Mouse (Mus musculus) limb, embryonic 14.5 days (tissue): Measurements from ENCODE around the gene Gng7. TPM values are rescaled to one million over a fixed set of nuclear protein-coding genes. Genes with fewer than 3 reads are reported as not detected.

Experiments
- ATAC-seq: fragments of 200-750 bp; cut with Nextera tagmentation; 2 replicates; pipeline ENCODE4 v1.8.0; 2017; ENCODE audit warnings: low read depth, moderate number of reproducible peaks, moderate TSS enrichment; ENCODE audit not compliant: low FRiP score
- DNase-seq: peaks from one replicate; pipeline ENCODE4 v3.0.0-alpha.2; 2015; ENCODE audit warnings: low spot score
- H3K27ac ChIP-seq: fragments of 300-500 bp; sonication (generic); replicated peaks from 2 replicates; pipeline ENCODE4 v1.5.1; 2014; ENCODE audit warnings: low read depth, mild to moderate bottlenecking, low read length, moderate library complexity, mixed read lengths
- H3K27me3 ChIP-seq: fragments of 300-500 bp; sonication (generic); 2 replicates; pipeline ENCODE4 v1.6.1; 2014; ENCODE audit warnings: low read length, mixed read lengths; ENCODE audit not compliant: control insufficient read depth, insufficient read depth
- H3K36me3 ChIP-seq: fragments of 300-500 bp; sonication (generic); 2 replicates; pipeline ENCODE4 v1.6.1; 2014; ENCODE audit warnings: mild to moderate bottlenecking, low read length, moderate library complexity, mixed read lengths; ENCODE audit not compliant: control insufficient read depth, insufficient read depth
- H3K4me1 ChIP-seq: fragments of 300-500 bp; sonication (generic); 2 replicates; pipeline ENCODE4 v1.6.1; 2014; ENCODE audit warnings: antibody characterized with exemption, low read length, mixed read lengths; ENCODE audit not compliant: control insufficient read depth, insufficient read depth
- H3K4me2 ChIP-seq: fragments of 300-500 bp; sonication (generic); replicated peaks from 2 replicates; pipeline ENCODE4 v1.6.1; 2014; ENCODE audit warnings: low read depth, mild to moderate bottlenecking, low read length, moderate library complexity; ENCODE audit not compliant: severe bottlenecking
- H3K4me3 ChIP-seq: fragments of 300-500 bp; sonication (generic); replicated peaks from 2 replicates; pipeline ENCODE4 v1.5.1; 2014; ENCODE audit warnings: low read length
- H3K9ac ChIP-seq: fragments of 300-500 bp; sonication (generic); 2 replicates; pipeline ENCODE4 v1.6.1; 2014; ENCODE audit warnings: mild to moderate bottlenecking, low read depth, low read length, moderate library complexity; ENCODE audit not compliant: severe bottlenecking
- H3K9me3 ChIP-seq: fragments of 300-500 bp; sonication (generic); 2 replicates; pipeline ENCODE4 v1.6.1; 2016; ENCODE audit warnings: low read length; ENCODE audit not compliant: control insufficient read depth
- POLR2A ChIP-seq: fragments of 200-500 bp; IDR thresholded peaks from 2 replicates; pipeline ENCODE4 v1.8.0; 2012; ENCODE audit warnings: inconsistent platforms, mild to moderate bottlenecking, moderate library complexity, borderline replicate concordance; ENCODE audit not compliant: insufficient read depth, insufficient read length; ENCODE audit errors: extremely low read depth
- whole genome bisulfite sequencing: fragments of 180-500 bp; shearing (Covaris S2); extraction: QIAGEN DNeasy Blood & Tissue Kit; methylation state at CpG from one replicate; pipeline ENCODE4 v1.1.7; 2014; 5-methylcytosine and 5-hydroxymethylcytosine counted together
- polyA plus RNA-seq, 2 experiments: library from polyadenylated mRNA; depleted of rRNA in 1 of 2; stranded (reverse) in 1 of 2; unstranded in 1 of 2; fragments of >200 nt; fragmentation: Nextera tagmentation in 1 of 2; extraction: Ambion mirVana in 1 of 2; gene quantifications; 2 replicates each; pipeline versions ENCODE4 v1.2.1 to v1.2.3; 2012 to 2014

Gng7 gene
- polyA plus RNA-seq, 2 experiments = 6.5 to 7.9 TPM

DNA sequence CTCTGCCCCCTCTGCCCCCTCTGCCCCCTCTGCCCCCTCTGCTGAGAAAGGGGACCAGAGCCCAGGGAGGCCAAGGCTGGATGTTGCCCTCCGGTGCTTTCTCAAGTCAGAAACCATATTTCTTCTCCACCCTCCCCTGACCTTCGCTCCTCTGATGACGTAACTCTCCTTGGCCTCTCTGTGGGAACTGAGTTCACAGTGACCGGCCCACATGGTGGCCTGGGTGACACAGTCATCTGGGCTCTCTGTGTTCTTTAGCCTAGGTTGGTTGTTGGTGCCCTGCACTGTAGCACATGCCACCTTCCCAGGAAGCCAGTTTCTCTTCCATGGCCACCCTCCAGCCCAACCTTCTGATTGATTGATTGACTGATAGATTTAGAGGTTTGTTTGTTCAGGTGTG is 32.4 kb downstream of the Gng7 start:
- DNase-seq (no peak), ATAC-seq (no peak)
- H3K27me3 ChIP-seq = peaks cover 27% of the 10 kb centered on the region
- no peaks in the 10 kb centered on the region for H3K9me3 ChIP-seq
- no peak overlapping the region for H3K4me2 ChIP-seq
- TF ChIP-seq POLR2A = no peak
- no peak overlapping the region for H3K27ac ChIP-seq
- H3K36me3 ChIP-seq = no peaks in the 10 kb centered on the region
- 65% methylated on average over 4 of the region's 4 CpGs for WGBS
- H3K4me3 ChIP-seq = no peak overlapping the region
- peaks cover 3% of the 10 kb centered on the region for H3K4me1 ChIP-seq
- no peak overlapping the region; the same call in 1 of the 2 replicates for H3K9ac ChIP-seq

DNA sequence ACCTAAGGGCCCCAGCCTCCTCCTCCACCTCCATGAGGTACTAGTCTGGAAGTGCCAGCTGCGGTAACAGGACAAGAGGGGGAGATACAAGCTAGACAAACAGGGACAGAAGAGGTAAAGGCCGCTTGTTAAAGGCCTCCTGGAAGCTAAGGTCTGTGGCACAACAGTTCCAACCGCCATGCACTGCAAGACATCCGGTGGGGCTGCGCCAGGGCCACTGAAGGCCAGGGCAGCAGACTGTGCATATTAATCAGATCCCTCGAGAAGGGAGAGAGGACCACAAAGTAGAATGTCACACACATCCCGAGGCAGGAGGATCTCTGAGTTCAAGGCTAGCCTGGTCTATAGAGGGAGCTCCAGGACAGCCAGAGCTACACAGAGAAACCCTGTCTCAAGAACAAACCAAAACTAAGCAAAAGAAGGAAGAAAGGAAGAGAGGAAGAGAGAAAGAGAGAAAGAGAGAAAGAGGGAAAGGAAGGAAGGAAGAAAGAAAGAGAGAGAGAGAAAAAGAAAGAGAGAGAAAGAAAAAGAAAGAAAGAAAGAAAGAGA is 33.1 kb downstream of the Gng7 start:
- 65% methylated on average over 7 of the region's 7 CpGs for WGBS

DNA sequence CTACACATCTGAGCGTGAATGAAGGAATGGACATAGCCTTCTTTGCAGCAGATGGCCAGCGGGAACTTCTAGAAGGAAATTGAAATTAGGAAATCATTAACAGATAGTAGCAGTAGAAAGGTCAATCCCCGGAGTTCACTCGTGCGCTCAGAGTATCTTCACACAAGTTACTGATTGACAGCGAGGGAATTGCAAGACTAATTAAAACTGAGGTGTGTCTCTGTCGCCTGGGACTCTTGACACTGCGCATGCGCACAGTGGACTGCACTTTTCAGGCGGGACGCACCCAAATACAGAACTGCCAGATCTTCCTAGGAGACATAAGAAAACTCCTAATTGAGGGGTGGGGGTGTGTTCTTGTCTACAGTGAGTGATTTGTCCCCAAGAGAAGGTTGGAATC is 39.3 kb downstream of the Gng7 start:
- no peak for DNase-seq
- 90% methylated on average over 11 of the region's 11 CpGs for WGBS
- Histone ChIP-seq H3K9me3 (no peaks in the 10 kb centered on the region), H3K4me1 (peaks cover 8% of the 10 kb centered on the region), H3K27ac (no peak overlapping the region), H3K27me3 (no peaks in the 10 kb centered on the region), H3K36me3 (no peaks in the 10 kb centered on the region), H3K9ac (no peak overlapping the region), H3K4me3 (no peak overlapping the region), H3K4me2 (no peak overlapping the region)
- no peak for TF ChIP-seq POLR2A
- no peak for ATAC-seq

More for the DNA sequence above, 33.1 kb downstream of the Gng7 start:
- H3K4me3 ChIP-seq = no peak overlapping the region
- H3K9ac ChIP-seq = no peak overlapping the region
- no peaks in the 10 kb centered on the region for H3K36me3 ChIP-seq
- no peak overlapping the region for H3K27ac ChIP-seq
- H3K27me3 ChIP-seq = peaks cover 25% of the 10 kb centered on the region
- TF ChIP-seq POLR2A = no peak
- no peaks in the 10 kb centered on the region for H3K9me3 ChIP-seq
- H3K4me1 ChIP-seq = peaks cover 3% of the 10 kb centered on the region
- DNase-seq (no peak), ATAC-seq (no peak)
- no peak overlapping the region for H3K4me2 ChIP-seq

DNA sequence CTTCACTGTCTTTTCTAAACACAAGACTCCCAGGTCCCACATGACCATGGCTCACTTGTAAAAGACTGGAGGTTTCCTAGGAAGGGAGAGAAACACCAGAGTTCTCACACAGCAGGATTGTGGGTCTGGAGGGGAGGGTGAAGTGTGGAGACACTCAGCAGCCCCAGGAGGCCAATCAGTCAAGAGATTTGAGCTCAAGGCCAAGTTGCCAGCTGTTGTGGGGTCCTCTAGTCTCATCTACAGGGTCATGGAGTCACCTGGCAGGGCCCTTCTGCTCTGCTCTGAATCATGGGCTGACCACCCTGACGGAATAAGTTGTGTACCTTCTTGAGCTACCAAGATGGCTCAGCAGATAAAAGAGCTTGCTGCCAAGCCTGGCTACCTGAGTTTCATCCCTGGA is 41.0 kb downstream of the Gng7 start:
- TF ChIP-seq POLR2A = no peak
- no peak for DNase-seq
- H3K4me1 ChIP-seq = peaks cover 8% of the 10 kb centered on the region
- 89% methylated on average over 1 of the region's 1 CpGs for WGBS
- H3K4me2 ChIP-seq = no peak overlapping the region
- H3K9ac ChIP-seq = no peak overlapping the region
- no peak overlapping the region for H3K27ac ChIP-seq
- no peaks in the 10 kb centered on the region for H3K9me3 ChIP-seq
- H3K36me3 ChIP-seq = no peaks in the 10 kb centered on the region
- H3K4me3 ChIP-seq = no peak overlapping the region
- ATAC-seq = no peak
- H3K27me3 ChIP-seq = no peaks in the 10 kb centered on the region

DNA sequence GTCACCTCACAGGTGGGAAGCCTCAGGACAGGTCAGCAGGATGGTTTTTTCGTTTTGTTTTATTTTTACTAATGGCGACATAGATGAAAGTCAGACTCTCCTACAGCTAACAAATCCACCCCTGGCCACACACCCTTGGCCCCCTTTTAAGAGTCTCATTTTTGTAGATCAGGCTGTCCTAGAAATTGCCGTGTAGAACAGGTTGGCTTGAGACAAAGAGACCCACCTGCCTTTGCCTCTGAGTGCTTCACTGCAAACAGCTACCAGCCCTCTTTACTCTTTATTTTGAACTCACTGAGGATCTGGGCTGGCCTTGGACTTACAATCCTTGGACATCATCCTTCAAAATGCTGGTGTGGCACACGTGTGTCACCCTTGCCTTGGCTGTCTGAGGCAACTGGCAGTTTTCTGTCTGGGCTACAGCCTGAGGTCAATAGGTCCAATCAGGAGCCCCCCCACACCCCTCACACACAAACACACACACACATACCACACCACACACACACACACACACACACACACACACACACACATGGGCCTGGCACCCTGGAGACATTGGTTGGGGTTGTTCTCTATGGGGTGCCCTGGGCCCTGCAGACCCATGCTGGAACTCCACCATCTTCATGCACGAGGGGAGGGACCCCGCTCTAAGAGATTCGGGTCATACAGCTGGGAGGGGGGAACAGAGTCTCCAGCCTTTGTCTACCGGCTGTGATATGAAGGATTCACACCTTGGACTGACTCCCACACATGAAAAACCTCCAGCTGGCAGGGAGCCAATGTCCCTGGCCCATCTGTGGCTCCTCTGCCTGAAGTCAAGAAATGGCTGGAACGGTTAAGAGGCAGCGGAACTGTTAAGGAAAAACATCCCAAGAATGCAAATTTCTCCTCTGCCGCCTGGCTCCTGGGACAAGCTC is 42.4 kb downstream of the Gng7 start:
- Histone ChIP-seq H3K4me2 (no peak overlapping the region), H3K27me3 (no peaks in the 10 kb centered on the region), H3K9ac (peak overlapping the region; percentile 7; the same call in 1 of the 2 replicates), H3K9me3 (no peaks in the 10 kb centered on the region), H3K4me1 (peaks cover 12% of the 10 kb centered on the region), H3K4me3 (no peak overlapping the region), H3K27ac (0 out of 2 replicates have a peak overlapping the region, but pooled peaks have one; percentile 19), H3K36me3 (no peaks in the 10 kb centered on the region)
- DNase-seq = peak; percentile 44
- TF ChIP-seq POLR2A = no peak
- ATAC-seq = no peak
- WGBS = 45% methylated on average over 11 of the region's 11 CpGs
